Mouse (Mus musculus): Measurements from ENCODE around the gene Tpcn2.
A peak's percentile ranks its signal among the peaks of the same experiment; 100 is the strongest.

Gene Tpcn2

GRCm38 (mm10) chr7:145299562-145300320 is 15.9 kb upstream of the Tpcn2 start:
- no peak for DNase-seq (ENCODE audit: low spot score in 2 of 2)

- no peak for DNase-seq (ENCODE audit: low spot score in 2 of 2)
Observed at GRCm38 (mm10) chr7:145298666-145299490, 15.1 kb upstream of the Tpcn2 start.

- DNase-seq (ENCODE audit: low spot score in 2 of 2), result peak in 1 of 2 experiments; percentile 58
Observed at GRCm38 (mm10) chr7:145293859-145294258, 10.0 kb upstream of the Tpcn2 start.

- DNase-seq (ENCODE audit: low spot score in 2 of 2), result no peak
Observed at GRCm38 (mm10) chr7:145292726-145293125, 8.9 kb upstream of the Tpcn2 start.

- no peak for DNase-seq (ENCODE audit: low spot score in 2 of 2)
Observed at GRCm38 (mm10) chr7:145291847-145292246, 8.0 kb upstream of the Tpcn2 start.

- no peak for DNase-seq (ENCODE audit: low spot score in 2 of 2)
Observed at GRCm38 (mm10) chr7:145289302-145289701, 5.5 kb upstream of the Tpcn2 start.

- no peak for DNase-seq (ENCODE audit: low spot score in 2 of 2)
Observed at GRCm38 (mm10) chr7:145287410-145287809, 3.6 kb upstream of the Tpcn2 start.

- no peak for DNase-seq (ENCODE audit: low spot score in 2 of 2)
Observed at GRCm38 (mm10) chr7:145285476-145285875, 1.7 kb upstream of the Tpcn2 start.

- DNase-seq (ENCODE audit: low spot score in 2 of 2), result no peak
Observed at GRCm38 (mm10) chr7:145284293-145284692, 482 bp upstream of the Tpcn2 start.

- DNase-seq (ENCODE audit: low spot score in 2 of 2), result no peak
Observed at GRCm38 (mm10) chr7:145283041-145283440, 770 bp downstream of the Tpcn2 start.

- no peak for DNase-seq (ENCODE audit: low spot score in 2 of 2)
Observed at GRCm38 (mm10) chr7:145281396-145281795, 2.4 kb downstream of the Tpcn2 start.

- no peak for DNase-seq (ENCODE audit: low spot score in 2 of 2)
Observed at GRCm38 (mm10) chr7:145275488-145275887, 8.3 kb downstream of the Tpcn2 start.

GRCm38 (mm10) chr7:145270955-145271354 is 12.9 kb downstream of the Tpcn2 start:
- DNase-seq (ENCODE audit: low spot score in 2 of 2), result no peak

GRCm38 (mm10) chr7:145268890-145269289 is 14.9 kb downstream of the Tpcn2 start:
- no peak for DNase-seq (ENCODE audit: low spot score in 2 of 2)

GRCm38 (mm10) chr7:145266011-145266410 is 17.8 kb downstream of the Tpcn2 start:
- DNase-seq (ENCODE audit: low spot score in 2 of 2), result no peak

- no peak for DNase-seq (ENCODE audit: low spot score in 2 of 2)
Observed at GRCm38 (mm10) chr7:145264202-145264601, 19.6 kb downstream of the Tpcn2 start.

GRCm38 (mm10) chr7:145256092-145256491 is 27.7 kb downstream of the Tpcn2 start:
- no peak for DNase-seq (ENCODE audit: low spot score in 2 of 2)

- DNase-seq (ENCODE audit: low spot score in 2 of 2), result no peak
Observed at GRCm38 (mm10) chr7:145253986-145254630, 29.7 kb downstream of the Tpcn2 start.

- peak; percentile 57 to 84 for DNase-seq (ENCODE audit: low spot score in 2 of 2)
Observed at GRCm38 (mm10) chr7:145252715-145253476, 30.9 kb downstream of the Tpcn2 start.

GRCm38 (mm10) chr7:145250225-145250624 is 33.6 kb downstream of the Tpcn2 start:
- no peak for DNase-seq (ENCODE audit: low spot score in 2 of 2)

GRCm38 (mm10) chr7:145248911-145249310 is 34.9 kb downstream of the Tpcn2 start:
- no peak for DNase-seq (ENCODE audit: low spot score in 2 of 2)

All from spleen, postnatal 10 days (tissue).